Mouse (Mus musculus) bone marrow macrophage, adult 2 months (primary cell): ENCODE measurements around the gene Smim14. TPM values are rescaled to one million over a fixed set of nuclear protein-coding genes. Genes with fewer than 3 reads are reported as not detected.

ENCODE experiments used
- H3K27ac ChIP-seq: 2 replicates; pipeline ENCODE4 v1.5.1; 2012; ENCODE audit warnings: low read depth, low read length; ENCODE audit not compliant: insufficient read depth
- H3K4me1 ChIP-seq: 2 replicates; pipeline ENCODE4 v1.6.1; 2012; ENCODE audit warnings: low read length; ENCODE audit not compliant: control insufficient read depth, insufficient read depth
- H3K4me3 ChIP-seq: 2 replicates; pipeline ENCODE4 v1.5.1; 2012; ENCODE audit warnings: mild to moderate bottlenecking, low read length, moderate library complexity; ENCODE audit not compliant: insufficient read depth
- CTCF ChIP-seq: IDR thresholded peaks from 2 replicates; pipeline ENCODE4 v1.5.1; 2012; ENCODE audit warnings: low read depth, mild to moderate bottlenecking, low read length, moderate library complexity
- POLR2A ChIP-seq: IDR thresholded peaks from 2 replicates; pipeline ENCODE4 v1.6.1; 2012; ENCODE audit warnings: mild to moderate bottlenecking, low read depth, low read length, borderline replicate concordance
- polyA plus RNA-seq: library from polyadenylated mRNA; stranded (reverse); fragments of >200 nt; gene quantifications from 2 replicates; pipeline ENCODE4 v1.2.4, GENCODE M21; 2012; ENCODE audit not compliant: missing spikeins, insufficient read depth, insufficient read length

The Smim14 gene
- polyA plus RNA-seq, 1 experiment = 232 TPM

DNA sequence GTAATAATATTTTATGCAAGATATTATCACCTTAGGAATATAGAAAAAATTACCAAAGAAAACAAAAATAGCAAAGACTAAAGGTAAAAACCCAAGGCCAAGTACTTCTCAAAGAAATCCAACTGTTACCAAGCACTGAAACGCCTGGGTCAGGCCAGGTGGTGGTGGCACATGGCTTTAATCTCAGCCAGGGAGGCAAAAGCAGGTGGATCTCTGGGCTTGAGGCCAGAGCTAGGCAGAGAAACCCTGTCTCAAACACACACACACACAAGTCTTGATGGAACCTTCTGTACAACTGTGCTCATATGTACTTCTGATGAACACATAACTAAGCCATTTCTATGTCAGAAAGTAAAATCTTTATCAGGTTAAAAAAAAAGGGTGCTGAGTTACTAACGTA is 89.2 kb downstream of the Smim14 start:
- no peak overlapping the region for H3K4me3 ChIP-seq
- TF ChIP-seq CTCF (no peak), POLR2A (no peak)
- H3K27ac ChIP-seq = no peak overlapping the region

DNA sequence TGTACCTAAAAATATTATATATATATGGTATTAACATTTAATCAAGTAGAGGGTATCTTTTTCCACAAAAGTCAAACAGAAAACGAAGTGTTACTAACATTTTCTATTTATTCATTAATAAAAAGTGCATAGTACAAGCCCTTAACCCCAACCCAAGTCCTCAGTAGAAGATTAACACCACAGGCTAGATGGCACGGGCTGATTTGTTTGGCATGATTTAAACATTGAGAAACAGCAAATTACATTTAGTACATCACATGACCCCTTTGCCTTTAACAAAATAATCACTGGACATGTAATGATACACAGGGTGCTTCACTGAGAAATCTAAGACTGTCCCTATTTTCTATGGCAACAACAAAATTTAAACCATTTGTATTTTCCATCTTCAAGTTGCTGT is 90.2 kb downstream of the Smim14 start:
- H3K27ac ChIP-seq = no peak overlapping the region
- TF ChIP-seq CTCF (no peak), POLR2A (no peak)
- peaks cover 7% of the 10 kb centered on the region for H3K4me1 ChIP-seq

More for the DNA sequence above, 89.2 kb downstream of the Smim14 start:
- peaks cover 7% of the 10 kb centered on the region for H3K4me1 ChIP-seq

DNA sequence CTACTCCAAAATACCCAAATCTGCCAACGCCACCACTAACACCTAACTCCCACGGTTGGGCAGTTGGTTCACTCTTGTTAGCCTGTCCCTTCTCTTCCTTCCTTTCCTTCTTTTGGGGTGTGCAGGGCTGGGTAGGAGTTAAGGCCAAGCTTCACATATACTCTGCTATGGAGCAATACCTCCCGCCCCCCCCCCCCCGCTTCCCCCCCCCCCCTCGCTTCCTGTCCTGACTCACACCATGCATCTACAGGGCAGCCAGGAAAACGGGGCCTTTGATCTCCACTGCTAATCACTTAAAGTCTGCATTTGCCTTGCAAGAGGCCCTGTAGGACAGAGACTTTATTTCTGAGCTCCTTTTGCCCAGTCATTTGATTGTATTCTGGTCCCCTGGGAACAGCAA is 92.0 kb downstream of the Smim14 start:
- Histone ChIP-seq H3K4me1 (peaks cover 20% of the 10 kb centered on the region), H3K4me3 (no peak overlapping the region), H3K27ac (0 out of 2 replicates have a peak overlapping the region, but pooled peaks have one; percentile 8)
- no peak for TF ChIP-seq POLR2A
- no peak for TF ChIP-seq CTCF

More for the DNA sequence above, 90.2 kb downstream of the Smim14 start:
- H3K4me3 ChIP-seq = no peak overlapping the region

DNA sequence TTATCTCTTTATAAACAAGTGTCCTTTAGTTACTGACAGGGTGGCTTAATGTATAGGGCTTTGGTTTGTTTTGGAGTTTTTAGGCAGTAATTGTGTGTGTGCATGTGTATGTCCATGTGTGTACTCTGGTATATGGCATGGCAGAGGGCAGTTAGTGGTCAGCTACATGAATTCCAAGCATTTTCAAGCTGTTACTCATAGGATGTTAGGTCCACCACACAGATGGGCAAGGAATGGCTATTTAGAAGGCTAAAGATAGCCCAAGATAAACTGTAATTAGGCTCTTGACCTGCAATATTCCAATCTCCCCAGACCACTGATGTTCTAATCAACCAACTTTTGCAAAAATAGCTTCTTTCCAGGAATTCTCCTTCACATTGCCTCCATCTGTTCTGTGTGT is 98.9 kb downstream of the Smim14 start:
- Histone ChIP-seq H3K4me1 (peaks cover 24% of the 10 kb centered on the region), H3K27ac (no peak overlapping the region), H3K4me3 (no peak overlapping the region)

DNA sequence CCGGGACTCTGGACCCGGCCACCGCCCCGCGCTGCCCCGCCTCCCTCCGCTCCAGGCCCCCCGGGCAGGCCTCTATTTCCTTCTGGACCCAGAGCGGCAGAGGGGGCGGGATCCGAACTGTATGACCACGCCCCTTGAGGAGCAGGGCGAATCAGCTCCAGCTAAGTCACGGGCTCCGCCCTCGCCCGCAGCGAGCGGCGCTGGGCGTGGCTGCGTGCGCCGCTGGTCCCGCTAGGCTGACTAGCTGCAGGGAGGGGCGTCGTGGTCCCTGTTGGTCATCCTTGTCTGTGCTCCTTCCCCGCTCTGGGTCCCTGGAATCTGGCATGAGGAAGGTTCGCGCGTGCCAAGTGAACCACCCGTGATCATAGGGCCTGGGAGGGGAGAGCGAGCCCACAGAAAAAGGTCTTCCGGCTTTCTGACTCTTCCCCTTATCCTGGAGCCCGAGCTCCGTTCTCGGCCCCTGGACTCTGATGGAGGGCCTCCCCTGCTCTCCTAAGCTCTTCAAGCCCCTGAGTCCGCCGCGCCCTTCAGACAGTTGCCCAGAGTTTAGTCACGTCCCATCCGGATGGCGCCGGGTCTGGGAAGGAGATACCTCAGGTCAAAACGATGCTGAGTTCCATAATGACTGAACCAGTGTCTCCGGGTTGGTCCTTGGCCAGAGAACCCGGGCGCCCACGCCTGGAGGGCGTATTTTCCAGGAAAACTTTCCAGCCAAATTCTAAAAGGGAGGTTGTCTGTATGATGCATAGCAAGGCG is 101.0 kb downstream of the Smim14 start, which contains the start of gene Ugdh:
Gene Ugdh, minus strand, starts transcription at position 144 of the 756 bp plus-strand sequence.
- TF ChIP-seq CTCF (no peak), POLR2A (peak; percentile 64; the same call in 1 of the 2 replicates)
- Histone ChIP-seq H3K27ac (peak within 1 kb of the TSS; percentile 69), H3K4me1 (peaks cover 20% of the 10 kb centered on the region), H3K4me3 (peak within 1 kb of the TSS; percentile 89)

More for the DNA sequence above, 98.9 kb downstream of the Smim14 start:
- TF ChIP-seq CTCF = no peak
- no peak for TF ChIP-seq POLR2A

DNA sequence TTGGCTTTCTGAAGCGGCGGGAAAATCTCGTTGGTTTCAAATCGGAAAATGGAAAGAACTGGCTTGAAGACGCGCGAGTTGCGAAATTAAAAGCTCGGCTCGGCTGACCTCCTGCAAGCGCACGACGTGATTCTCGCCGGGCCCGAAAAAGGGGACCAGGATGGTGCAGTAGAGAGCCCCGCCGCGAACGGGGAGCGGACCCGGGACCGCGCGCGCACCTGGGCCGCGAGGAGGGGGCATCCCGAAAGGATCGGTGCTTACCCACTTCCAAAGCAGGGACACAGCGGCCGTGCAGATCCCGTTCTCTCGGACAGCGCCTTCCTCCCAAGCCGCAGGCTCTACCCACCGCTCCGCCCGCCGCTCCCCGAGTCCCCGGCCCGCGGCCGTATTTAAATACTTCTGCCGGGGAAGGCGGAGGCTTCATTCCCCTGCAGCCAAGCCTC is 101.6 kb downstream of the Smim14 start:
- TF ChIP-seq CTCF = no peak
- TF ChIP-seq POLR2A = peak; percentile 71; the same call in 1 of the 2 replicates

DNA sequence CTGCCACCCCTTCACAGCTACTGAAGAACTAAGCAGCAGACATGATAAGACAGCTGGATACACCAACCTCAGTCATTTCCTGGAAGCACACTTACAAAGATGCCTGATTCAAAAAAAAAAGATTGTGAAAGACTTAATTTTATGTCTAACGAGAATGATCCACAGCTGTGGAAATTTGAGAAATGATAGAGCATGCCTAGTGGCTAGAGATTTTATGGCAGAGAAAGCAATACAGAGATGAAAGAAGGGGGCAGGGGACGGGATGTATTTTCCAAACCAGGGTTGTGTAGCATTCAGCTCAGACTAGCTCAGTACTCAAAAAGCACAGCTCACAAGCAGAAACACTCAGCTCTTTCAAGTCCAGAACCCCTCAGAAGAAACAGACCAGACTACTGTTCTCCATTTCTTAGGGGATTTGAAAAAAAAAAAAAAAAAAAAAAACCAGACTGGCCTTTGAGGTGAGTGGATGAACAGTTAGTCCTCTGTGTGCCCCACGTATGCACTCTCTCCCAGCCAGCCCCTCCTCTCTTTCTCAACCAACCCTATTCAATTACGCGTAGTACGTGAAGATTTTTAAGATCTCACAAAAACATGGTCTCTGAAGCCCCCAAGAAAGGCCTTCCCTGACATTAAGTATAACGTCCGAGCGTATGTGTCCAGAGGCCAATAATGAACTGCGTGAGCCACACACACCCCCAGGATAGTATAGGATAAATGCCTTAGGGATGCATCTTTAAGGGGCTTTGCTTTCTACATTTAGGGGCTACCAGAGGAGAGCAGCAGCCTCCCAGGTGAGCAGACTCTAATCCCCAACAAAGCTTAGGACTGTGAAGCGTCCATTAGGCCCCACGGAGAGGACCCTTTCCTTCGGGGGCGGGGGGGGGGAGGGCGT is 102.3 kb downstream of the Smim14 start:
- H3K27ac ChIP-seq = no peak overlapping the region
- peak overlapping the region; percentile 89 for H3K4me3 ChIP-seq
- no peak for TF ChIP-seq CTCF
- no peak for TF ChIP-seq POLR2A
- H3K4me1 ChIP-seq = peaks cover 9% of the 10 kb centered on the region

More for the DNA sequence above, 101.6 kb downstream of the Smim14 start:
- H3K27ac ChIP-seq = peak overlapping the region; percentile 31
- H3K4me1 ChIP-seq = peaks cover 15% of the 10 kb centered on the region
- peak overlapping the region; percentile 89 for H3K4me3 ChIP-seq

DNA sequence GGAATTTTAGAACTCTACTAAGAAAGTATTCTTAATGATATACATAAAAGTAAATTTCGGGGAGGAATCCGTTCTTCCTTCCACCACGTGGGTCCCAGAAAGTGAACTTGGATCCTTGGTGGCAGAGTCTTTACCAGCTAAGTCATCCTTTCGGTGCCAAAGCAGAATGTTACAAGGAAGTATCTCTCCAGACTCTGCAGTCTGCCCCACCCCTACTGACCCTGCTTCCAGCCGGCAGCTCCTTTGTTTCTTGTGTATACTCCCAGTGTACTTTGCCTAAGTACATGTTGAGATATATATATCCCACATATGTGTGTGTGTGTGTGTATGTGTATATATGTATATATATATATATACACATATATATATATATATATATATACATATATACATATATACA is 107.5 kb downstream of the Smim14 start:
- H3K27ac ChIP-seq = no peak overlapping the region
- H3K4me3 ChIP-seq = no peak overlapping the region
- peaks cover 19% of the 10 kb centered on the region for H3K4me1 ChIP-seq
- no peak for TF ChIP-seq POLR2A
- no peak for TF ChIP-seq CTCF

DNA sequence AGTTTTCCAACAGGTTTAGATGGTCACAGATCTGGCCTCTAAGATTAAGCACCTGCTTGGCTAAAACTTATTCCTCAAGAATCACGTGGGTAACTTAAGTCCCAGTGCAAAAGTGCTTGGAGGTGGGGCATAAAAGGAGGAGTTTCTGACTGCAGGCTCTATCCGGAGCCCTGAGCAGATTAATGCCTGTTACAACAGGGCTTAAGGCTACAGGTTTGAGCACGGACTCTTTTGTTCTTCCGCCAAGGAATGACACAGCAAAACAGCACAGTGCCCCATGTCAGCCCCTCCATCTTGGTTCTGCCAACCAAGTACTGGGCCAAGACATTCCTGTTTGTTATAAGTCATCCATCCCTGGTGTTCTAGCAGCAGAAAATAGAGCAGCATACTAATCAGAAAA is 108.7 kb downstream of the Smim14 start:
- H3K27ac ChIP-seq = no peak overlapping the region
- H3K4me1 ChIP-seq = peaks cover 17% of the 10 kb centered on the region
- H3K4me3 ChIP-seq = no peak overlapping the region
- TF ChIP-seq CTCF = no peak
- TF ChIP-seq POLR2A = no peak

DNA sequence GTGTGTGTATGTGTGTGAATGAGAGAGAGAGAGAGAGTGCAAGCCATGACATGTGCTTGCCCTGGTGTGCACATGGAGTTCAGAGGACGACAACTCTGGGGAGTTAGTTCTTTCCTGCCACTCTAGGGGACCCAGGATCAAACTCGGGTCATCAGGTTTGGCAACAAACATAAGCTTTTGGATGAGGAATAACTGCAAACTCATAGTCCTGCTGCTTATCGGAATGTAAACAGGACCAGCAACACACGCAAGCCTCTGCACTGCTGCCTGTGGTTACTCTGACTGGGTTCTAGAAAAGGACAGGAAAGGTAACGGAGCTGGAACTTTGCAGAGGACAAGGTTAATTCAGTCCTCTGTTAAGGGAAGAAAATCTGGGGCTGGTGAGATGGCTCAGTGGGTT is 111.7 kb downstream of the Smim14 start:
- Histone ChIP-seq H3K27ac (no peak overlapping the region), H3K4me1 (peaks cover 17% of the 10 kb centered on the region), H3K4me3 (no peak overlapping the region)
- TF ChIP-seq CTCF (no peak), POLR2A (no peak)

DNA sequence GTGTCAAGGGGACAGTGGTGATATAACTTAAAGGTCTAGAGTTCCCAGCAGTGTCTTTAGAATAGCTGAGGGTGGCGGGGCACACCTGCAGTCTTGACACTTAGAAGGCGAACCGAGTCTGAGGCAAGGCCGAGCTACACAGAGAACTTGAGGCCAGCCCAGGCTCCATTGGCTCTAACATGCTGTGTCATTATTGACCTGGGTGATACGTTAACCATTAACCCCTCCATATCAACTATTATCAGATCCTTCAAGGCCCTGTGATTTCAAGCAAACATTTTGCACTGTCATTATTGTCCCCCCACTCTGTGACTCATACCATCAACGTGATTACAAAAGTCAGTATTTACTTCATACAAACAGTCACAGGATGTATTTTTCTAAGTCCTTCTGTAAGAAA is 112.8 kb downstream of the Smim14 start:
- Histone ChIP-seq H3K4me1 (peaks cover 14% of the 10 kb centered on the region), H3K27ac (no peak overlapping the region), H3K4me3 (no peak overlapping the region)
- TF ChIP-seq POLR2A (no peak), CTCF (no peak)
